Mouse (Mus musculus) neural tube, embryonic 15.5 days (tissue): Measurements from ENCODE around the gene Glo1. TPM values are rescaled to one million over a fixed set of nuclear protein-coding genes. Genes with fewer than 3 reads are reported as not detected.

Experiments used
- ATAC-seq: fragments of 200-750 bp; cut with Nextera tagmentation; 2 replicates; pipeline ENCODE4 v1.8.0; 2017; ENCODE audit warnings: mild to moderate bottlenecking, moderate TSS enrichment, moderate library complexity; ENCODE audit not compliant: low FRiP score
- H3K27ac ChIP-seq: fragments of 300-500 bp; sonication (generic); replicated peaks from 2 replicates; pipeline ENCODE4 v1.5.1; 2015; ENCODE audit warnings: mild to moderate bottlenecking, inconsistent platforms
- H3K27me3 ChIP-seq: fragments of 300-500 bp; sonication (generic); replicated peaks from 2 replicates; pipeline ENCODE4 v1.6.1; 2015; ENCODE audit warnings: inconsistent platforms
- H3K36me3 ChIP-seq: fragments of 300-500 bp; sonication (generic); 2 replicates; pipeline ENCODE4 v1.6.1; 2015; ENCODE audit warnings: inconsistent platforms
- H3K4me1 ChIP-seq: fragments of 300-500 bp; sonication (generic); 2 replicates; pipeline ENCODE4 v1.6.1; 2015; ENCODE audit warnings: inconsistent platforms
- H3K4me2 ChIP-seq: fragments of 300-500 bp; sonication (generic); 2 replicates; pipeline ENCODE4 v1.6.1; 2015; ENCODE audit warnings: inconsistent platforms, mild to moderate bottlenecking, moderate library complexity
- H3K4me3 ChIP-seq: fragments of 300-500 bp; sonication (generic); replicated peaks from 2 replicates; pipeline ENCODE4 v1.5.1; 2015; ENCODE audit warnings: mild to moderate bottlenecking, inconsistent platforms
- H3K9ac ChIP-seq: fragments of 300-500 bp; sonication (generic); replicated peaks from 2 replicates; pipeline ENCODE4 v1.6.1; 2015; ENCODE audit warnings: mild to moderate bottlenecking, inconsistent platforms
- H3K9me3 ChIP-seq: fragments of 300-500 bp; sonication (generic); replicated peaks from 2 replicates; pipeline ENCODE4 v1.6.1; 2016; ENCODE audit warnings: inconsistent platforms
- WGBS: fragments of 180-500 bp; shearing (Covaris S2); methylation state at CpG from one replicate; pipeline ENCODE4 v1.1.7; 2015; ENCODE audit warnings: mixed read lengths; 5-methylcytosine and 5-hydroxymethylcytosine counted together
- polyA plus RNA-seq: library from polyadenylated mRNA; unstranded; fragments of >200 nt; fragmentation: Nextera tagmentation; extraction: Ambion mirVana; gene quantifications from 2 replicates; pipeline ENCODE4 v1.2.1, GENCODE M21; 2015

The Glo1 gene
- polyA plus RNA-seq, 1 experiment from 2014 or later, result 162 TPM

DNA sequence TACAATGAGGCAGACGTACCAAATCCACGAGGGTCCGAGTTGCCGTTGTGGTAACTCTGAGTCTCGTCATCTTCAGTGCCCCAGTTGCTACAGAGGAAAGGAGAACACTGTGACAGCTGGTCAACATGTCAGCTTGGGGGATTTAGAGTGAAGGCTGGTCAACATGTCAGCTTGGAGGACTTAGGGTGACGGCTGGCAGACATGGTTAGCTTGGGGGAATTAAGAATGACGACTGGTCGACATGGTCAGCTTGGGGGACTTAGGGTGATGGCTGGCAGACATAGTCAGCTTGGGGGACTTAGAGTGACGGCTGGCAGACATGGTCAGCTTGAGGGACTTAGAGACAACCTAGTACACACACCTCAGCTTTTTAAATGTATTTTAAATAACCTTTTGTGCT lies 28.9 kb downstream of the Glo1 start:
- Histone ChIP-seq H3K27ac (no peak overlapping the region), H3K27me3 (no peaks in the 10 kb centered on the region), H3K4me2 (no peak overlapping the region), H3K9me3 (no peaks in the 10 kb centered on the region), H3K36me3 (peaks cover 53% of the 10 kb centered on the region), H3K4me3 (no peak overlapping the region), H3K4me1 (no peaks in the 10 kb centered on the region), H3K9ac (no peak overlapping the region)
- 97% methylated on average over 9 of the region's 9 CpGs for WGBS
- no peak for ATAC-seq

DNA sequence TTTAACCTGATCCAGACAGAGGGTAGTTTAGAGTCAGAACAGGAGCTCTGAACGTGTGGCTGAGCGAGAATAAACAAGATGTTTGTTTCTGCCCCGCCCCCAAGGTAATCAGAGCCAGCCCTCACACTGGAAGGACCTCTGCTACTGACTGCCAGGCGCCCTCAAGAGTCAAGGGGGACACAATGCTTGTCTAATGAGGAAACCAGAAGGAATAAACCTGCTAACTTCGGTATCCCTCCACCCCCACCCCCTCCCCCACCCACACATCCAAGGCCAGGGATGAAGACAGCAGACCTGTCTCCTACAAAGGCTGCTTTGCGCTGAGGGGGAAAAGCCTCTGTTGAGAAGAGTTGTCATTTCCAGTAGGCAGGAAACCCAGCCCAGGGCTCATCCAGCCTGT lies 31.8 kb downstream of the Glo1 start:
- no peak overlapping the region for H3K4me3 ChIP-seq
- no peak for ATAC-seq
- H3K4me2 ChIP-seq, result no peak overlapping the region
- 64% methylated on average over 6 of the region's 6 CpGs for WGBS
- no peaks in the 10 kb centered on the region for H3K9me3 ChIP-seq
- H3K4me1 ChIP-seq, result peaks cover 7% of the 10 kb centered on the region; the same call in 1 of the 2 replicates
- peaks cover 38% of the 10 kb centered on the region for H3K36me3 ChIP-seq
- H3K27me3 ChIP-seq, result no peaks in the 10 kb centered on the region
- no peak overlapping the region for H3K27ac ChIP-seq
- H3K9ac ChIP-seq, result no peak overlapping the region

DNA sequence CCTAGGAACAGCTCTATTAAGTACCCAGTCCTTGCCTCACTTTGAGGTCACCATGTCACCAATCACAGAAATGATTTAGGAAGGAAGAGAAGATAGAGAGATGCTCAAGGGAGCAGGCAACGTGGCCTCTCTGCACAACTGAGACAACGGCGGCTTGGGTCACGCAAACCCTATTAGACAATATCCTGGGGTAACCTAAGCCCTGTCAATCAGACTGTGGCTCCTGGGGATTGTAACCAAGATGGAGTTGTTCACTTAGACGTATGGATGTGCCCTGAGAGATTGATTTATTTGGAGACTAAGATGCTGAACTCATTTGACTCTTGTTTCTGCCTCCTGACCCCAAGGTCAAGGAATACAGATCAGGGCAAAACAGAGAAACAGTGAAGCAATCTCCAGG lies 32.3 kb downstream of the Glo1 start:
- H3K27me3 ChIP-seq, result no peaks in the 10 kb centered on the region
- peaks cover 35% of the 10 kb centered on the region for H3K36me3 ChIP-seq
- ATAC-seq, result no peak
- H3K4me2 ChIP-seq, result no peak overlapping the region
- WGBS, result 64% methylated on average over 5 of the region's 5 CpGs
- no peak overlapping the region for H3K9ac ChIP-seq
- no peaks in the 10 kb centered on the region for H3K9me3 ChIP-seq
- peaks cover 7% of the 10 kb centered on the region; the same call in 1 of the 2 replicates for H3K4me1 ChIP-seq
- no peak overlapping the region for H3K4me3 ChIP-seq
- H3K27ac ChIP-seq, result no peak overlapping the region

DNA sequence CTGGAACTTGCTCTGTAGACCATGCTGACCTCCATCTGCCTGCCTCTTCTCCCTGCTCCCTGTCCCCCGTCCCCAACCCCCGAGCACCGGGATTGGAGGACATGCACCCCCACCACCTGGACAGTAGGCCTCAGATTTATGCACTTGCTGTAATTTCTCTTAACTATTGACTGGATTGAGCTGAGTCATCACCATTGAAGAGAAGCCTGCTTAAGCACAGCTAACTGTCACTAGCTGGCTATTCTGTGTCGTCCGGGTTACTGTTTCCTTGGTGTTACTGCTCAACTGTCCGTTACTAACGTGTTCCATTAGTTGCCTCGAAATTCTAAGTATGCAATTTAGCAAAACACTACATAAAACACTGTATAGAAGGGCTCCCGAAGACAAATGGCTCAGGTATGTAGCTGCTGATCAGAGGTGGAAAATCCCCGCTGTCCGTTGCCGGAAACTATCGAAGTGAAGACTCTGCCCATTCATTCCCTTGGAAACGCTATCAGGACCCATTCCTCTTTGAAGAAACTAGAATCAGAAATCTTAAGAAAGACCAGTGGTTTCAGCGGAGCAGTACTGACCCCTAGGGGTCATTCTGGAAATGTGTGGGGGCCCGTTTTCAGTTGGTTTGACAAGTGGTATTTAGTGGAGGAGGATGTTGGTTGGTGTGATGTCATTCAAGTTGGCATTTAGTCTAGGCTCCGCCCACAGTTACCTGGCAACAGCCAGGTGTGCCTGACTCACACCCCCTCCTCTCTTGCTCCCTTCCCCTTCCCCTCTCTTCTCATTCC lies 36.1 kb downstream of the Glo1 start:
- Histone ChIP-seq H3K4me3 (no peak overlapping the region), H3K9ac (no peak overlapping the region), H3K27ac (peak overlapping the region; percentile 15; the same call in 1 of the 2 replicates), H3K4me1 (peaks cover 7% of the 10 kb centered on the region; the same call in 1 of the 2 replicates), H3K36me3 (peaks cover 9% of the 10 kb centered on the region; the same call in 1 of the 2 replicates), H3K9me3 (no peaks in the 10 kb centered on the region), H3K27me3 (no peaks in the 10 kb centered on the region), H3K4me2 (peak overlapping the region; percentile 35)
- 29% methylated on average over 17 of the region's 17 CpGs for WGBS
- peak; percentile 47; the same call in 1 of the 2 replicates for ATAC-seq

DNA sequence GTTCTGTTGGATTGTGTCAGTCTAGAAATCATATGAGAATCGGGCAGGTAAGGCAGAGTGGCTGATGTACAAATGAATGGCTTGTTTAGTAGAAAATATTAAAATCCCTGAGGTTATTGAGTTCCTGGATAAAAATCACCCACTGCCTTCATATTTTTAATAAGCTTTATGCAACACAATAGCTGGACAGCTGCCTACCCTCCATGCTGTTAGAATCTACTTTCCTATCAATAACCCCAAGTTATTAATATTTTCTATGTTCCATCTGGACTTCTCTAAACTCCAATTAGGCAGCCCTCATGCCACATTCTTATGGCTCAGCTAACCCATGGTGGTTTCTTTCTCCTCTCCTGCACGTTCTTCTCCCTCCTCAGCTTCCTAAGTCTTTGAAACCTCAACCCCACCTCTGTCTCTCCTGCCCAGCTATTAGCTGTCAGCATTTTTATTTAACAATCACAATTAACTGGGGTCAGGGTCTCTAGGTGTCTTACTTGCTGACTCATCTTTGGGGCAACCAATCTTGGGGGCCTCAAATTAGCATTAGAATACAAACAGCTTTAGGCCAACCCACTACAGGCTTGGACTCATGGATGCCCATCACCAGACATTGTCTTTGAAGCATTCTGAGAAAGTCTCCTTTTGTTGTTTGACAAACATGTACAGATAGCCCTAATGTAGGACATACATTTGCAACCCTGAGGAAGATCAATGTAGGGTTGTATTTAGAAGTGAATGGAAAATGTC lies 43.2 kb downstream of the Glo1 start:
- H3K27ac ChIP-seq, result no peak overlapping the region
- H3K9ac ChIP-seq, result no peak overlapping the region
- H3K36me3 ChIP-seq, result no peaks in the 10 kb centered on the region
- ATAC-seq, result no peak
- H3K4me3 ChIP-seq, result no peak overlapping the region
- no peaks in the 10 kb centered on the region for H3K27me3 ChIP-seq
- no peak overlapping the region for H3K4me2 ChIP-seq
- no peaks in the 10 kb centered on the region for H3K9me3 ChIP-seq
- H3K4me1 ChIP-seq, result no peaks in the 10 kb centered on the region
- WGBS, result 74% methylated on average over 2 of the region's 2 CpGs

DNA sequence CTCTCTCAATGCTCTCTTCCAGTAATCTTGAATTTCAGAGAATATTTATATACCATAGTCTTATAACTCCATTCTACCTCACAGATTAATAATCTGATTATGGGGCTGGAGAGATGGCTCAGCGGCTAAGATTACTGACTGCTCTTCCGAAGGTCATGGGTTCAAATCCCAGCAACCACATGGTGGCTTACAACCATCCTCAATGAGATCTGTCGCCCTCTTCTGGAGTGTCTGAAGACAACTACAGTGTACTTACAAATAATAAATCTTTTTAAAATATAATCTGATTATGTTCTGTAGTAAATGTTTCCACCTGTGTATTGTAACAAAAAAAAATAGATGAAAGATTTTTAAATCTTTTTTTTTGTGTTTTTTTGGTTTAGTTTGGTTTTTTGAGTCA lies 44.4 kb downstream of the Glo1 start:
- no peaks in the 10 kb centered on the region for H3K27me3 ChIP-seq
- no peak for ATAC-seq
- no peak overlapping the region for H3K27ac ChIP-seq
- WGBS, result 92% methylated on average over 3 of the region's 3 CpGs
- no peak overlapping the region for H3K9ac ChIP-seq
- H3K9me3 ChIP-seq, result no peaks in the 10 kb centered on the region
- no peaks in the 10 kb centered on the region for H3K36me3 ChIP-seq
- no peak overlapping the region for H3K4me2 ChIP-seq
- H3K4me3 ChIP-seq, result no peak overlapping the region
- peaks cover 8% of the 10 kb centered on the region; the same call in 1 of the 2 replicates for H3K4me1 ChIP-seq

DNA sequence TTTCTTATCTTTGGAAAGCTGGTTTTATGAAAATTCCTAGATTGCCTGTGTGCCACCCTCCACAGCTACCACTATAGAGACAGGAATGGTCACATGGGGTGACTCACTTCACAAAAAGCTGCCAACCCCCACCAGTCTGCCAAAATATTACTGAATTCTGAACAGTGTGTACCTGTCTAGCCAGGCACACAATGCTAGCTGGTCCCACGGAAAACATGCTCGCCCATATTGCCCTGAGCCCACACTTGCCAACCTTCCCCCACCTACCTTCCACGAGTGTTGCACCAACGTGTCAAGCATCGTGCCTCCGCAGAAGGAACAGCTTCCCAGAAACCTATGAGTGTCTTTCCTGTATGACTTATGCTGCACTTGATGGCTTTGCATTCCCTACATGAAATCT lies 45.5 kb downstream of the Glo1 start:
- Histone ChIP-seq H3K4me3 (no peak overlapping the region), H3K27me3 (no peaks in the 10 kb centered on the region), H3K36me3 (no peaks in the 10 kb centered on the region), H3K4me2 (no peak overlapping the region), H3K4me1 (peaks cover 14% of the 10 kb centered on the region), H3K9ac (no peak overlapping the region), H3K9me3 (no peaks in the 10 kb centered on the region), H3K27ac (no peak overlapping the region)
- 89% methylated on average over 6 of the region's 6 CpGs for WGBS
- ATAC-seq, result no peak

DNA sequence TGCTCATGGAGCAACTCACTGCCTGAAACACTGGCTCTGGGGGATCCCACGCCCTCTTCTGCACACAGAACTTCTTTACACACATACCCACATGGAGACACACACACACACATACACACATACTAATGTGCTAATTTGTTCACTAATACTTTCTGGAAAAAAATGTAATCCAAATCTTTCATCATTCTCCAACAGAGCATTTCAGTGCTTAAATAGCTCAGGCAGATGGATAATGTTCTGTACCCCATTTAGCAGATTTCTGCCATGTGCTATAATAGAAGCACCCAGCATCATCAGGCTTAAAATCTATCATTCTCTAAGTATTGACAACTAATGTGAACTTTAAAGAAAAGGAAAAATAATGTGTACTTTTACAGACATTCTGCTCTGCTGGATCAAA lies 45.9 kb downstream of the Glo1 start:
- Histone ChIP-seq H3K9me3 (no peaks in the 10 kb centered on the region), H3K9ac (no peak overlapping the region), H3K27ac (no peak overlapping the region), H3K27me3 (no peaks in the 10 kb centered on the region), H3K36me3 (no peaks in the 10 kb centered on the region), H3K4me2 (no peak overlapping the region), H3K4me3 (no peak overlapping the region), H3K4me1 (peaks cover 14% of the 10 kb centered on the region)
- 79% methylated on average over 1 of the region's 1 CpGs for WGBS
- no peak for ATAC-seq

DNA sequence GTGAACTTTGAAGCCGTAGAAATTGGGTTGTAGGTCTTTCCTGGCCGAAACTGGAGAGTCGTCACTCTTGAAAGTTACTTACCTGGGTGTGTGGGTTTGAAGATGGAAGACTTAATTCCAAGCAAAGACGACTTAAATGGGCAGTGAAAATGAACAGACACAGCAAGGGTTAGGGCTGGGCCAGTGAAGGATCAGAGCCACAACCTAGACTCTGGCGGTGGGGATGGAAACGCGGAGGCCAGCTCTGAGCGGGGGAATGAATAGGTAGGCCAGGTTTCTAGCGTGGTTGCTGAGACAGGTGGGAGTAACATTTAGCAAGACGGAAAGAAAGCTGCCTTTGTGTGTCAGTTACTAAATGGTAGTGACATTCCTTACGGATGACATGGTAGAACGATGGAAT lies 49.7 kb downstream of the Glo1 start:
- no peaks in the 10 kb centered on the region for H3K36me3 ChIP-seq
- peak overlapping the region; percentile 78 for H3K4me2 ChIP-seq
- H3K27me3 ChIP-seq, result no peaks in the 10 kb centered on the region
- no peak for ATAC-seq
- peak overlapping the region; percentile 78 for H3K4me3 ChIP-seq
- peak overlapping the region; percentile 97 for H3K27ac ChIP-seq
- H3K4me1 ChIP-seq, result peaks cover 30% of the 10 kb centered on the region
- WGBS, result 63% methylated on average over 12 of the region's 12 CpGs
- peak overlapping the region; percentile 58 for H3K9ac ChIP-seq
- H3K9me3 ChIP-seq, result no peaks in the 10 kb centered on the region

DNA sequence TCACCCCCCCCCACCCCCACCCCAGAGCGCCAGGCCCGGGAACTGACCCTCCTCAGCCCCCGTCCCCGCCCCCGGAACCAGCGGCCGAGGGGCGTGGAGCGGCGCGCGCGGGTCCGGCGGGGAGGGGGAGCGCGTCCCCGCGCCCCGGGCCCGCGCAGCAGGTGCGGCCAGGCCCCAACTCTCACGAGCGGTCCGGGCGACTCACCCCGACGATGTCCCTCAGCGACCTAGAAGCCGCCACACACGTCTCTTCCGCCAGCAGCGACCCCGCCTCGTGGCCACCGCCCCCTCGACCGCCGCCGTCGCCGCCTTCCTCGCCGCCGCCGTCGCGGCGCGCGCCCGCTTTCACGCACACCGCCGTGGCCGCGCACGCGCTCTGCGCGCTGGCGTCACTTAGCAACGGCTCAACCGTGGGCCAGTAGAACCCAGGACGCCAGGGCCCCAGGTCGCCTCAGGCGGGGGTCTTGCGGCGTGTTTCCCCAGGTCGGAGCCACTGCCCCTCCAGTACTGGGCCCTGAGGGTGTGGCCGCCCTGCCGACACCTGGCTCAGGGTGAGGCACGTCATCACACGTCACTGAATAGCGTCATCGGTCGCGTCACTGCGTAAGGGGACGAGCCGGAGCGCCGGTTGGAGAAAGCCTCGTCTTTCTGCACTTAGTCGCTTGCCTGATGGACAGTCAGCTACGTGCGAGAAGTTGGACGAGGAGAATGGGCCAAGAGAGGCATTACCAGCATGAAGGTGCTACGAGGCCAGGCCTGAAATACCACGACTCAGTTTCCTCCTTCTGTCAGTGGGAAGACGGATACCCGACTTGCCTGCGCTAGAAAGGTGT lies 50.5 kb downstream of the Glo1 start, which contains the start of gene Btbd9:
TSS of gene Btbd9 (minus strand) at position 548 of the 833 bp plus-strand sequence.
- Histone ChIP-seq H3K4me3 (peak within 1 kb of the TSS; percentile 78), H3K4me2 (peak within 1 kb of the TSS; percentile 78), H3K36me3 (no peaks in the 10 kb centered on the region), H3K4me1 (peaks cover 30% of the 10 kb centered on the region), H3K27ac (peak within 1 kb of the TSS; percentile 97), H3K27me3 (no peaks in the 10 kb centered on the region), H3K9ac (peak within 1 kb of the TSS; percentile 58), H3K9me3 (no peaks in the 10 kb centered on the region)
- peak; percentile 94 for ATAC-seq
- WGBS, result under 1% methylated on average over 69 of the region's 94 CpGs

DNA sequence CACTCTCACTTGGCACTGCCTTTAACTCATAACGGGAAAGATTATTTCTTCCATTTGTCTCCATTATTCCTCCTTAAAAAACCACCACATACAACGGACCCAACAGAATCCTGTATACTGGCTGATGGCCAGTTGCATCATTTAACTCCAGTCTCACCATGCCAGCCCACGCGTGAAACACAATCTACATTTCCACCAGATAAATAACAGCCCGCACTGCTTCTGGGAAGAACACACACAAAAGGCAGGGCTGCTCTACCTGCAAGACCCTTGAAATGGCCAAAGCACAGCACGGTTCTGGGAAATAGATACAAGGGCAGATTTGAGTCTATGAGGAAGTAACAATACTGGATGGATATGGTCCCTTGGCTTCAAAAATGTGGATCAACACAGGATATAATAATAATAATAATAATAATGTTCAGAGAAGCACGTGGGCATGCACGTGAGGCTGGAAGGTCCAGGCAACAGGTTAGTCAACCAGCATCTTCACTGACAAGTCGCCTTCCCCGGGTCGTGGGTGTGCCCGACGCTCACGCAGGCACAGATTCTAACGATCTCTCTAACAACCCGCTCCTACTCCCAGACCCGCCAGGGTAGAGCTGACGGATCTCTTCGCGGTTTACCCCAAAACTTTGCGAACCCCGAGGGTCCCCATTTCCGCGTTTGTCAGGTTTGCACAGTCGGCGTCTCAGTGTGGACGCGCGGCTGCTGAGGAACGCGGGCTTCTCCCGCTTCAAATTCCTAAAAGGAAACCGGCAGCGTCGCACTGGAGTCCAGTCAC lies 51.4 kb downstream of the Glo1 start:
- H3K4me3 ChIP-seq, result peak overlapping the region; percentile 78
- H3K27me3 ChIP-seq, result no peaks in the 10 kb centered on the region
- peak overlapping the region; percentile 97 for H3K27ac ChIP-seq
- no peaks in the 10 kb centered on the region for H3K36me3 ChIP-seq
- no peaks in the 10 kb centered on the region for H3K9me3 ChIP-seq
- 6% methylated on average over 35 of the region's 35 CpGs for WGBS
- peak overlapping the region; percentile 58 for H3K9ac ChIP-seq
- ATAC-seq, result peak; percentile 19; the same call in 1 of the 2 replicates
- H3K4me2 ChIP-seq, result peak overlapping the region; percentile 78
- peaks cover 30% of the 10 kb centered on the region for H3K4me1 ChIP-seq
